Mouse (Mus musculus) megakaryocyte progenitor cell, adult 5-6 weeks (primary cell): ENCODE measurements at regions not wholly inside any gene's neighbourhood (a gene's known extent, or its start where the extent isn't known, plus 50 kb on each side); places are given as distances from the start of the nearest gene placed in this dataset.
A peak's percentile ranks its signal among the peaks of the same experiment; 100 is the strongest.

Experiments
- ATAC-seq: replicated peaks from 2 replicates; pipeline ENCODE4 v1.8.0; 2016; ENCODE audit warnings: mild to moderate bottlenecking, moderate TSS enrichment, inconsistent platforms; ENCODE audit not compliant: poor library complexity

DNA sequence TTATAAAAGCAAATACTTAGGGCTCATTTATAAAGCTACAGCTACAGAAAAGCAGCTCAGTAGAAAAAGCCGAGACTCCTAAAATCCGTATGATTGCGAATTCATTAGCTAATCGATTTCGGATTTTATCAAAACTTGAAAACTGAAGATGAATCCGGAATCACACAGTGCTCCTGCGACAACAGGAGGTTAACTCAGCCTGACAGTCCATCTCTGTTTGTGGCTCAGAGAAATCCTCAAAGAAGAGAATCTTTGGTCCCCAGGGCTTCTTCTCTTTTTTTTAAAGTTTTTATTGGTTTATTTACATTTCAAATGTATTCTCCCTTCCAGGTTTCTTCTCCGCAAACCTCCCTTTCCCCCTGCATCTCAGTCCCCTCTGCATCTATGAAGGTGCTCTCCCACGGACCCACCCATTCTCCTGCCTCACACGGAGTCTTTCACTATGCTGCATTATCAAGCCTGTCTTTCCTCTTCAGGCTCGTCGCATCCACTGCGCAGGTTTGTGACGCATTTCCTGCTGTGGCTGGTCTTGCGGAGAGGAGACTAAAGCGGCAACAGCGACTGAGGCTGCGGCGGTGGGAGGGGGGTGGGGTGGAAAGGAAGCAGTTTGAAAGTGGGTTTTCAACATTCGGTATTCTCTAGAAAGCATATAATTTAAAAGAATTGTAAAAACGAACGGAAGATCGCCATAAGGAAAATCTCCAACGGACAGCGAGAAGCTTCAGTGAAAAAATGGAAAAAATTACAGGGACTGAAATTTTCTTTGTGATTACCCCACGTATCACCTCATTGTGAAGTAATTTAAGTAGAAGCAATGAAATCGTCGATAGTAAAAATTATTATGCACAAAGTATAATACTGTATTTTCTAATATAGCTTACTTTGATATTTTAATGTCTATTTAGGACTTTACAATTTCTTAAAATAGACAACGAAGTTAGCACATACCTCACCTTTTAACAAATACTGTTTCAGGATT, 482.5 kb upstream of the Snrpn start:
- peak; percentile 68 for ATAC-seq

DNA sequence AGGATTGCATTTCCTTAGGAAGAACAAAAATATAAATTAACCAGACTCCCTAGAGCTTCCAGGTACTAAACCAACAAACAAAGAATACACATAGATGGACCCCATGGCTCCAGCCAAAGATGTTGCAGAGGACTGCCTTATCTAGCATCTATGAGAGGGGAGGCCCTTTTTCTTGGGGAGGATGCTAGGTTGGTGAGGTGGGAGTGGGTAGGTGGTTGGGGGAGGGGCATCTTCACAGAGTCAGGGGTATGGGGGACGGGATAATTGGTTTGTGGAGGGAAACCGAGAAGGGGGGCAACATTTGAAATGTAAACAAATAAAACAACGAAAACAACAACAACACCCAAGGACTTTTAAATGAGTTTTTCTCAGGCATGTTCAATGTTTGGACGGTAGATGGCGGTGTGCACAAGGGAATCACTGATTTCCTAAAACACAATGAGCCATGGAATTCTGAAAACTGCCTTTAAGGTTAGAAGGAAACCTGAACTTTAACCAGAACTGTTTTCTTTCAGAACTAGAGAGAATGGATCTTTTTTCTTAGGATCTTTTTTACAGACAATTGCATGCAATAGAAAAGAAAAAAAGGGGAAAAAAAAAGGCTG, 477.2 kb upstream of the Snrpn start:
- 0 out of 2 replicates have a peak, but pooled peaks have one; percentile 37 for ATAC-seq
